Mouse (Mus musculus) lung, postnatal 0 days (tissue): Measurements from ENCODE around the gene Gria4. TPM values are rescaled to one million over a fixed set of nuclear protein-coding genes. Genes with fewer than 3 reads are reported as not detected.

Source experiments
- ATAC-seq: fragments of 200-750 bp; cut with Nextera tagmentation; 2 replicates; pipeline ENCODE4 v1.8.0; 2017; ENCODE audit warnings: moderate library complexity
- DNase-seq: peaks from one replicate; pipeline ENCODE4 v3.0.0-alpha.2; 2016; ENCODE audit warnings: low spot score
- H3K27ac ChIP-seq: fragments of 300-500 bp; sonication (generic); 2 replicates; pipeline ENCODE4 v1.5.1; 2014; ENCODE audit warnings: antibody characterized with exemption, mild to moderate bottlenecking, low read length, mixed read lengths
- H3K27me3 ChIP-seq: fragments of 300-500 bp; sonication (generic); replicated peaks from 2 replicates; pipeline ENCODE4 v1.6.1; 2014; ENCODE audit warnings: low read length, mixed read lengths; ENCODE audit not compliant: insufficient read depth
- H3K36me3 ChIP-seq: fragments of 300-500 bp; sonication (generic); 2 replicates; pipeline ENCODE4 v1.6.1; 2014; ENCODE audit warnings: low read length, mixed read lengths; ENCODE audit not compliant: insufficient read depth
- H3K4me1 ChIP-seq: fragments of 300-500 bp; sonication (generic); 2 replicates; pipeline ENCODE4 v1.6.1; 2014; ENCODE audit warnings: antibody characterized with exemption, low read depth, low read length, mixed read lengths; ENCODE audit not compliant: insufficient read depth
- H3K4me2 ChIP-seq: fragments of 300-500 bp; sonication (generic); replicated peaks from 2 replicates; pipeline ENCODE4 v1.6.1; 2014; ENCODE audit warnings: low read depth, mild to moderate bottlenecking, low read length, moderate library complexity, mixed read lengths
- H3K4me3 ChIP-seq: fragments of 300-500 bp; sonication (generic); 2 replicates; pipeline ENCODE4 v1.5.1; 2014; ENCODE audit warnings: low read depth, low read length
- H3K9ac ChIP-seq: fragments of 300-500 bp; sonication (generic); replicated peaks from 2 replicates; pipeline ENCODE4 v1.6.1; 2014; ENCODE audit warnings: low read depth, mild to moderate bottlenecking
- H3K9me3 ChIP-seq: fragments of 300-500 bp; sonication (generic); 2 replicates; pipeline ENCODE4 v1.6.1; 2016; ENCODE audit warnings: low read length, mixed read lengths
- CTCF ChIP-seq: IDR thresholded peaks from 2 replicates; pipeline ENCODE4 v1.5.1; 2016; ENCODE audit warnings: antibody characterized with exemption, mild to moderate bottlenecking
- EP300 ChIP-seq: IDR thresholded peaks from 2 replicates; pipeline ENCODE4 v1.6.1; 2016; ENCODE audit warnings: antibody characterized with exemption, mild to moderate bottlenecking, control low read depth
- WGBS: fragments of 180-500 bp; shearing (Covaris S2); extraction: QIAGEN DNeasy Blood & Tissue Kit; methylation state at CpG from one replicate; pipeline ENCODE4 v1.1.7; 2014; 5-methylcytosine and 5-hydroxymethylcytosine counted together
- polyA plus RNA-seq: library from polyadenylated mRNA; unstranded; fragments of >200 nt; fragmentation: Nextera tagmentation; extraction: Ambion mirVana; gene quantifications from 2 replicates; pipeline ENCODE4 v1.2.1, GENCODE M21; 2015

Gene Gria4
- polyA plus RNA-seq, 1 experiment from 2014 or later: 0.05 TPM

- no peaks in the 10 kb centered on the region for H3K36me3 ChIP-seq
- DNase-seq (no peak), ATAC-seq (no peak)
- no peaks in the 10 kb centered on the region for H3K9me3 ChIP-seq
- no peaks in the 10 kb centered on the region for H3K27me3 ChIP-seq
- H3K4me3 ChIP-seq: no peak overlapping the region
- no peak for TF ChIP-seq EP300
- H3K4me2 ChIP-seq: no peak overlapping the region
- no peaks in the 10 kb centered on the region for H3K4me1 ChIP-seq
- WGBS: 59% methylated on average over 3 of the region's 3 CpGs
- no peak overlapping the region for H3K27ac ChIP-seq
- H3K9ac ChIP-seq: no peak overlapping the region
These were observed 190.7 kb downstream of the Gria4 start for GRCm38 (mm10) chr9:4605354-4605753.

DNA sequence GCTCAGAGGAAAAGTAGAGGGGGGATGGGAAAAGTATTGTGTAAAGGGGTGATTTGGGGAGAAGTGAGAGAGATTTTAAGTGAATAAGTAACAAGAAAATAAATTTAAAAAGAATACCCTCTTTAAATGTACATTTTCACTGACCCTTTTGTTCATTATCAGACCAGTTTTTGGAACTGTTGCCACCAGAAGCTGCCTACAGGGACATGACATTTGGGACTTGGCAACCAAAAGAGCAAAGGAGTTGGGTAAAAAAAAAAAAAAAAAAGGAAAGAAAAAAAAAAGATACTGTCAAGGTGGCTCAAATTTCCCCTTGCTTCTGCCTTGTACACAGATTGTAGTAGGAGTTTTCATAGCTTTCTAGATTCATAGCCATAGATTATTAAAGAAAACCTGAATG lies 191.8 kb downstream of the Gria4 start:
- no peaks in the 10 kb centered on the region for H3K36me3 ChIP-seq
- H3K27me3 ChIP-seq: no peaks in the 10 kb centered on the region
- no peak overlapping the region for H3K4me2 ChIP-seq
- H3K27ac ChIP-seq: no peak overlapping the region
- no peaks in the 10 kb centered on the region for H3K4me1 ChIP-seq
- ATAC-seq (no peak), DNase-seq (no peak)
- H3K4me3 ChIP-seq: no peak overlapping the region
- no peak overlapping the region for H3K9ac ChIP-seq
- H3K9me3 ChIP-seq: no peaks in the 10 kb centered on the region
- TF ChIP-seq EP300: no peak
- no peak for TF ChIP-seq CTCF

DNA sequence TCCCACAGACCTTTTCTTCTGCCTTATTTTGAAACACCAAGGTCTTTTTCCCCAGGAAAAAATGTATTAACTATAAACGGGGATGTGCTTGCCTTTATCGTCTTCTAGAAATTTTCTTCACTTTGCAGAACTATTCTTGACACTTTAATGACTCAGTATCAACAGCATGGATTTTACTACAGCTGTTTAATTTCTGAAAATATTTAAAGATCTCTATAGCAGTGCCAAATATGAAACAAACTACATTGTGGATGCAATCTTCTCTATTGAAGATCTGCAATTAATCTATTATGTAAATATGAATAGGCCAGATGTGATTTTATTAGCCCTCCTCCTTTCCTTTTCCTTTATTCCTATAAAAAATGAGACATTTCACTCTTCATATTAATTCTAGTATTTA lies 194.2 kb downstream of the Gria4 start:
- H3K4me1 ChIP-seq: no peaks in the 10 kb centered on the region
- no peaks in the 10 kb centered on the region for H3K9me3 ChIP-seq
- DNase-seq (no peak), ATAC-seq (no peak)
- no peaks in the 10 kb centered on the region for H3K27me3 ChIP-seq
- no peak overlapping the region for H3K4me2 ChIP-seq
- 84% methylated on average over 2 of the region's 2 CpGs for WGBS
- no peak overlapping the region for H3K9ac ChIP-seq
- H3K4me3 ChIP-seq: no peak overlapping the region
- no peaks in the 10 kb centered on the region for H3K36me3 ChIP-seq
- no peak for TF ChIP-seq EP300
- TF ChIP-seq CTCF: no peak
- no peak overlapping the region for H3K27ac ChIP-seq

GRCm38 (mm10) chr9:4573596-4573995 lies 222.4 kb downstream of the Gria4 start:
- WGBS: 72% methylated on average over 5 of the region's 5 CpGs
- no peak overlapping the region for H3K4me2 ChIP-seq
- no peaks in the 10 kb centered on the region for H3K9me3 ChIP-seq
- TF ChIP-seq EP300: no peak
- TF ChIP-seq CTCF: no peak
- H3K4me1 ChIP-seq: no peaks in the 10 kb centered on the region
- no peak overlapping the region for H3K9ac ChIP-seq
- no peaks in the 10 kb centered on the region for H3K36me3 ChIP-seq
- DNase-seq (no peak), ATAC-seq (no peak)
- no peaks in the 10 kb centered on the region for H3K27me3 ChIP-seq
- H3K4me3 ChIP-seq: no peak overlapping the region
- no peak overlapping the region for H3K27ac ChIP-seq

DNA sequence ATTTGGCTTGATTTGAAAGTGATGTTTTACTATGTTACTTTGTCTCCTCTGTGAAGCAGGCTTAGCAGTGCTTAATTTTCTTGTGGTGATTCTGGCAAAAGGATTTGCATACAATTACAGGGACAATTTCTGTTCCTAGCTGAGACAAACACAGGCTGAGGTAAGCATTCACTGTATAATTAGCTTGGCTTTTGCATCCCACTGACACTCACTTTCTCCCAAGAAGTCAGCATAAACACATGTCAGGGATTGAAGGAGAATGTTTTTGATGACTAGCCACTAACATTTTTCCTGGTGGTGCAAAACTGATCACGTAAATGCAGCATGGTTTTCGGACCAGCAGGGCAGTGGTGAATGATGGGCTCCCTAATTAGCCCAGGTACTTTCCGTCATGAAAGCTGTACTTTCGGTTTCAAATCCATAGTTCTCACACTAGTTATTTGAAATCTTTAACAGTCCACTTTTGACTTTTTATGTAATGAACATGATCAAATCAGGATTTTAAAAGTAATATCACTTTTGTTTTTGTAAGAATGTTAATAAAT lies 240.5 kb downstream of the Gria4 start:
- H3K4me2 ChIP-seq: no peak overlapping the region
- no peaks in the 10 kb centered on the region for H3K27me3 ChIP-seq
- no peak for ATAC-seq
- 51% methylated on average over 4 of the region's 4 CpGs for WGBS
- no peaks in the 10 kb centered on the region for H3K36me3 ChIP-seq
- H3K27ac ChIP-seq: no peak overlapping the region
- no peak overlapping the region for H3K9ac ChIP-seq
- no peak for DNase-seq
- H3K4me3 ChIP-seq: no peak overlapping the region
- H3K4me1 ChIP-seq: no peaks in the 10 kb centered on the region
- H3K9me3 ChIP-seq: no peaks in the 10 kb centered on the region
- TF ChIP-seq EP300 (no peak), CTCF (no peak)

- ATAC-seq: no peak
- no peak overlapping the region for H3K4me2 ChIP-seq
- no peaks in the 10 kb centered on the region for H3K36me3 ChIP-seq
- H3K4me1 ChIP-seq: no peaks in the 10 kb centered on the region
- H3K27me3 ChIP-seq: no peaks in the 10 kb centered on the region
- no peak for DNase-seq
- H3K9ac ChIP-seq: no peak overlapping the region
- WGBS: 54% methylated on average over 1 of the region's 1 CpGs
- TF ChIP-seq CTCF (no peak), EP300 (no peak)
- H3K9me3 ChIP-seq: no peaks in the 10 kb centered on the region
- no peak overlapping the region for H3K27ac ChIP-seq
- H3K4me3 ChIP-seq: no peak overlapping the region
These were observed 256.8 kb downstream of the Gria4 start for GRCm38 (mm10) chr9:4539218-4539617.
